Mouse (Mus musculus) kidney, postnatal 0 days (tissue): ENCODE data around the gene Usp44. TPM values are rescaled to one million over a fixed set of nuclear protein-coding genes. Genes with fewer than 3 reads are reported as not detected.

ENCODE experiments used
- ATAC-seq: fragments of 200-750 bp; cut with Nextera tagmentation; replicated peaks from 2 replicates; pipeline ENCODE4 v1.8.0; 2017; ENCODE audit warnings: low read depth, moderate number of reproducible peaks, moderate TSS enrichment, moderate library complexity; ENCODE audit not compliant: low FRiP score
- DNase-seq: peaks from one replicate; pipeline ENCODE4 v3.0.0-alpha.2; 2016; ENCODE audit warnings: low spot score
- H3K27ac ChIP-seq: fragments of 300-500 bp; sonication (generic); 2 replicates; pipeline ENCODE4 v1.5.1; 2014; ENCODE audit warnings: mild to moderate bottlenecking
- H3K27me3 ChIP-seq: fragments of 300-500 bp; sonication (generic); 2 replicates; pipeline ENCODE4 v1.6.1; 2014; ENCODE audit warnings: low read length, mixed read lengths; ENCODE audit not compliant: insufficient read depth
- H3K36me3 ChIP-seq: fragments of 300-500 bp; sonication (generic); 2 replicates; pipeline ENCODE4 v1.6.1; 2014; ENCODE audit warnings: low read length, mixed read lengths; ENCODE audit not compliant: insufficient read depth
- H3K4me1 ChIP-seq: fragments of 300-500 bp; sonication (generic); replicated peaks from 2 replicates; pipeline ENCODE4 v1.6.1; 2014; ENCODE audit warnings: antibody characterized with exemption, low read length, mixed read lengths; ENCODE audit not compliant: insufficient read depth
- H3K4me2 ChIP-seq: fragments of 300-500 bp; sonication (generic); 2 replicates; pipeline ENCODE4 v1.6.1; 2014; ENCODE audit warnings: mild to moderate bottlenecking, low read length, moderate library complexity, mixed read lengths
- H3K4me3 ChIP-seq: fragments of 300-500 bp; sonication (generic); replicated peaks from 2 replicates; pipeline ENCODE4 v1.5.1; 2014; ENCODE audit warnings: low read depth, low read length
- H3K9ac ChIP-seq: fragments of 300-500 bp; sonication (generic); 2 replicates; pipeline ENCODE4 v1.6.1; 2014; ENCODE audit warnings: low read depth, low read length
- H3K9me3 ChIP-seq: fragments of 300-500 bp; sonication (generic); replicated peaks from 2 replicates; pipeline ENCODE4 v1.6.1; 2016; ENCODE audit warnings: low read length, inconsistent platforms, mixed read lengths
- CTCF ChIP-seq: IDR thresholded peaks from 2 replicates; pipeline ENCODE4 v1.5.1; 2016; ENCODE audit warnings: antibody characterized with exemption, low read depth, mild to moderate bottlenecking, moderate library complexity
- WGBS: fragments of 180-500 bp; shearing (Covaris S2); extraction: QIAGEN DNeasy Blood & Tissue Kit; methylation state at CpG from one replicate; pipeline ENCODE4 v1.1.7; 2014; 5-methylcytosine and 5-hydroxymethylcytosine counted together
- polyA plus RNA-seq: library from polyadenylated mRNA; unstranded; fragments of >200 nt; fragmentation: Nextera tagmentation; extraction: Ambion mirVana; gene quantifications from 2 replicates; pipeline ENCODE4 v1.2.1, GENCODE M21; 2015

Usp44 gene
- polyA plus RNA-seq, 1 experiment from 2014 or later, result 0.18 TPM

DNA sequence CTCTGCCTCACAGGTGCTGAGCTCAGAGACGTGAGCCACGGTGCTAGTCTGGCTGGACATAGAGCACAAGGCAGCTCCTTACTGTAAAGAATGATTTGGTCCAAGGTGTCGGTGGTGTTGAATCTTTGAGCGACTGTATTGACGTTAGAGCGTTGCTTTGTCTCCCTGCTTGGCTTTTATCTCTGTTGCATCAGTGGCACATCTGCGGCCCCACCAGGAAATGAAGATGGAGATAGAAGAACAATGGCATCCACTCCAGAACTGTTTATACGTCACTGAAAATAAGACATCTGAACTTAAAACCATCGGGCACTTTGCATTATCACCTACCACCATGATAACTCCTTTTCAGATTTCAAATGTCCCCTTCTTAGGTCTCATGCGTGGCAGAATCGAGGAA lies 68.6 kb downstream of the Usp44 start:
- no peak for ATAC-seq
- 86% methylated on average over 11 of the region's 11 CpGs for WGBS
- H3K9me3 ChIP-seq, result no peaks in the 10 kb centered on the region

DNA sequence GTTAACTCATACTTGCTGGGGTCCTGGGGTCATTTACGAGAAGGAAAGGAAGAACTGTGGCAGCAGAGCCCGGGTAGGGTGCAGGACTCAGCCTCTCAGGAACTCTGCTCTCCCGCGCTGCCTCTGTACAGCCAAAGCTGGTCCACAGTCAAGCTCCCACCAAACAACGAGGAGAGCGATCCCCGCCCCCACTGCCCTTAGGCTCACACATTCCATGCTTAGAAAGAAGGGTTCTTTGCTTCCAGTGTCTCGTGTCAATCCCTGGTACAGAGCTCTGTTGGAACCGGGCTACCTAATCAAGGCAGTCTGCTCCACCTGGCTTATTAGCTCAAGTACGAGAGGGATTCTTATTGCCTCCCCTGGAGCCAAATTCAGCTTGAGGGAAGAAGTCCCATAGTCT lies 76.0 kb downstream of the Usp44 start:
- Histone ChIP-seq H3K27me3 (no peaks in the 10 kb centered on the region), H3K36me3 (no peaks in the 10 kb centered on the region), H3K4me3 (no peak overlapping the region), H3K9me3 (no peaks in the 10 kb centered on the region), H3K4me1 (no peaks in the 10 kb centered on the region), H3K27ac (no peak overlapping the region), H3K9ac (no peak overlapping the region), H3K4me2 (no peak overlapping the region)
- TF ChIP-seq CTCF, result no peak
- ATAC-seq (no peak), DNase-seq (no peak)
- WGBS, result 41% methylated on average over 10 of the region's 10 CpGs

More for the DNA sequence above, 68.6 kb downstream of the Usp44 start:
- Histone ChIP-seq H3K4me3 (no peak overlapping the region), H3K4me1 (no peaks in the 10 kb centered on the region), H3K36me3 (no peaks in the 10 kb centered on the region), H3K9ac (no peak overlapping the region), H3K27ac (no peak overlapping the region), H3K4me2 (no peak overlapping the region), H3K27me3 (no peaks in the 10 kb centered on the region)
- DNase-seq, result no peak
- TF ChIP-seq CTCF, result no peak

Other genes starting within 250 kb of the Usp44 start
- 119 and 121 TPM in 2 replicates for gene Snrpf, start 241.8 kb upstream of the Usp44 start, polyA plus RNA-seq
- 1.1 and 1.4 TPM in 2 replicates for gene Ntn4, start 190.9 kb upstream of the Usp44 start, polyA plus RNA-seq
- 187 and 188 TPM in 2 replicates for gene Metap2, start 65.5 kb downstream of the Usp44 start, polyA plus RNA-seq
- gene Vezt, start 204.3 kb downstream of the Usp44 start, polyA plus RNA-seq, result 20.8 and 22.0 TPM in 2 replicates
- 2.3 TPM in 2 replicates for gene Fgd6, start 204.4 kb downstream of the Usp44 start, polyA plus RNA-seq